Mouse (Mus musculus): ENCODE measurements at regions not wholly inside any gene's neighbourhood (a gene's known extent, or its start where the extent isn't known, plus 50 kb on each side); places are given as distances from the start of the nearest gene placed in this dataset.

DNA sequence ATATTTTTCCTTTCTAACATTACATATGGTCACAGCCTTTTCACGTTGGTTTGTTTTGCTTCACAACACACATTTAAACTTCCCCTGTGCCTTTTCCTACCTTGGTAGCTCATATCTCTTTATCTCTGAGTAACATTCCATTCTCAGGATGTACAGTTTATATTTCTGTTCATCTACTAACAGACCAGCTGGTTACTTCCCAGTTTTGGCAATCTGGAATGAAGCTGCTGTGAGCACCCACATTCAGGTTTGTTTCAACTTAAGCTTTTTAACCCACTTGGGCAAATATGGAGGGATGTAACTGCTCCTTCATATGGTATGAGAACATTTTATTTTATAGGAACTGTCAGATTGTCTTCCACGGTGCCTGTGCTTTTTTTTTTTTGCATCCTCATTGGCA is 403.2 kb downstream of the Gm826 start:
- no peak for TF ChIP-seq POLR2A (IDR thresholded peaks at IDR 0.05; ENCODE audit: borderline replicate concordance, extremely low read depth, low read depth, low read length)
- no peak for TF ChIP-seq CTCF (IDR thresholded peaks at IDR 0.05; ENCODE audit: insufficient read depth, low read length)
- no peak overlapping the region for H3K4me3 ChIP-seq (replicated peaks; ENCODE audit: extremely low read depth, low read depth, low read length)
- no peaks in the 10 kb centered on the region for H3K4me1 ChIP-seq (ENCODE audit: control insufficient read depth, insufficient read depth, low read length)
- 60% methylated on average over 2 of the region's 2 CpGs for WGBS
- DNase-seq, result no peak

DNA sequence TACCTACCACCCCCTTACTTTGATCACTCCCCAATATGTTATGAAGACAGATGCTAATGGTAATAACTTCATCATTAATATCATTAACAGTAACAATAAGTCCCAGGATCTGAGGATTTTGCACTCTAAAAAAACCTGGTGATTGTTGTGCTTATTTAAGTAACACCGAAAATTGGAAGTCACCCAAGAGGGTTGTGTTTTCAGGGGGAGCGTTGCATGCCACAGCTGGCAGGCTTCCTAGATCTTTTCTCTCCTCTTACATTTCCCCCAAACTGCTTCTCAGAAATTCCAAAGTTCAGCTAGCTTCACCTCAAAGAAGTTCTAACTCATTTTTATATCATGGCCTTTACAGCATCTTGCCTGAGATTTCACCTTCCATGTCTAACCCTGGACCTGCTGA is 444.3 kb downstream of the Gm826 start:
- WGBS, result 40% methylated on average over 2 of the region's 2 CpGs
- H3K4me1 ChIP-seq (ENCODE audit: control insufficient read depth, insufficient read depth, low read length), result no peaks in the 10 kb centered on the region

GRCm38 (mm10) chr2:159884773-159885459 is 449.0 kb downstream of the Gm826 start:
- TF ChIP-seq CTCF (IDR thresholded peaks at IDR 0.05; ENCODE audit: insufficient read depth, low read length) (no peak), POLR2A (IDR thresholded peaks at IDR 0.05; ENCODE audit: borderline replicate concordance, extremely low read depth, low read depth, low read length) (no peak)
- H3K4me1 ChIP-seq (ENCODE audit: control insufficient read depth, insufficient read depth, low read length), result no peaks in the 10 kb centered on the region
- DNase-seq, result no peak
- WGBS, result 68% methylated on average over 6 of the region's 6 CpGs
- H3K4me3 ChIP-seq (replicated peaks; ENCODE audit: extremely low read depth, low read depth, low read length), result no peak overlapping the region

More for the DNA sequence above, 444.3 kb downstream of the Gm826 start:
- no peak for DNase-seq
- no peak overlapping the region for H3K4me3 ChIP-seq (replicated peaks; ENCODE audit: extremely low read depth, low read depth, low read length)
- TF ChIP-seq POLR2A (IDR thresholded peaks at IDR 0.05; ENCODE audit: borderline replicate concordance, extremely low read depth, low read depth, low read length) (no peak), CTCF (IDR thresholded peaks at IDR 0.05; ENCODE audit: insufficient read depth, low read length) (no peak)

DNA sequence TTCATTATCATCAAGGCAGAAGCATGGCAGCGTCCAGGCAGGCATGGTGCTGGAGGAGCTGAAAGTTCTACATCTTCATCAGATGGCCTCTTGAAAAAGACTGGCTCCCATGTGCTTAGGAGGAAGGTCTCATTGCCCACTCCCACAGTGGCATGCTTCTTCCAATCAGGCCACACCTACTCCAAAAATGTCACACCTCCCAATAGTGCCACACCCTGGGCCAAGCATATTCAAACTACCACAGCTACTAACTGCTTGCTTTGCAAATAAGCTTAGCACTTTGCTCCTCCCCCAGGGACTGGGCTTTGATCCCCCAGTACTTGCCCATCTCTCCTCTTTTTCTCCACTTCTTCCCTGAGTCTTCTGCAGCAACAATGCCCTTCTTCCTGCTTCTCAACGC is 467.0 kb downstream of the Gm826 start:
- WGBS, result 52% methylated on average over 2 of the region's 2 CpGs
- TF ChIP-seq CTCF (IDR thresholded peaks at IDR 0.05; ENCODE audit: insufficient read depth, low read length) (no peak), POLR2A (IDR thresholded peaks at IDR 0.05; ENCODE audit: borderline replicate concordance, extremely low read depth, low read depth, low read length) (no peak)
- Histone ChIP-seq H3K4me1 (ENCODE audit: control insufficient read depth, insufficient read depth, low read length) (no peaks in the 10 kb centered on the region), H3K4me3 (replicated peaks; ENCODE audit: extremely low read depth, low read depth, low read length) (no peak overlapping the region)
- no peak for DNase-seq

GRCm38 (mm10) chr2:159866391-159866790 is 467.6 kb downstream of the Gm826 start:
- no peaks in the 10 kb centered on the region for H3K4me1 ChIP-seq (ENCODE audit: control insufficient read depth, insufficient read depth, low read length)
- no peak for DNase-seq
- WGBS, result 70% methylated on average over 1 of the region's 1 CpGs
- H3K4me3 ChIP-seq (replicated peaks; ENCODE audit: extremely low read depth, low read depth, low read length), result no peak overlapping the region
- TF ChIP-seq CTCF (IDR thresholded peaks at IDR 0.05; ENCODE audit: insufficient read depth, low read length) (no peak), POLR2A (IDR thresholded peaks at IDR 0.05; ENCODE audit: borderline replicate concordance, extremely low read depth, low read depth, low read length) (no peak)

- Histone ChIP-seq H3K4me3 (replicated peaks; ENCODE audit: extremely low read depth, low read depth, low read length) (no peak overlapping the region), H3K4me1 (ENCODE audit: control insufficient read depth, insufficient read depth, low read length) (no peaks in the 10 kb centered on the region)
- TF ChIP-seq POLR2A (IDR thresholded peaks at IDR 0.05; ENCODE audit: borderline replicate concordance, extremely low read depth, low read depth, low read length) (no peak), CTCF (IDR thresholded peaks at IDR 0.05; ENCODE audit: insufficient read depth, low read length) (no peak)
- no peak for DNase-seq
- WGBS, result 18% methylated on average over 1 of the region's 1 CpGs
These were observed 470.8 kb downstream of the Gm826 start for GRCm38 (mm10) chr2:159863185-159863584.

DNA sequence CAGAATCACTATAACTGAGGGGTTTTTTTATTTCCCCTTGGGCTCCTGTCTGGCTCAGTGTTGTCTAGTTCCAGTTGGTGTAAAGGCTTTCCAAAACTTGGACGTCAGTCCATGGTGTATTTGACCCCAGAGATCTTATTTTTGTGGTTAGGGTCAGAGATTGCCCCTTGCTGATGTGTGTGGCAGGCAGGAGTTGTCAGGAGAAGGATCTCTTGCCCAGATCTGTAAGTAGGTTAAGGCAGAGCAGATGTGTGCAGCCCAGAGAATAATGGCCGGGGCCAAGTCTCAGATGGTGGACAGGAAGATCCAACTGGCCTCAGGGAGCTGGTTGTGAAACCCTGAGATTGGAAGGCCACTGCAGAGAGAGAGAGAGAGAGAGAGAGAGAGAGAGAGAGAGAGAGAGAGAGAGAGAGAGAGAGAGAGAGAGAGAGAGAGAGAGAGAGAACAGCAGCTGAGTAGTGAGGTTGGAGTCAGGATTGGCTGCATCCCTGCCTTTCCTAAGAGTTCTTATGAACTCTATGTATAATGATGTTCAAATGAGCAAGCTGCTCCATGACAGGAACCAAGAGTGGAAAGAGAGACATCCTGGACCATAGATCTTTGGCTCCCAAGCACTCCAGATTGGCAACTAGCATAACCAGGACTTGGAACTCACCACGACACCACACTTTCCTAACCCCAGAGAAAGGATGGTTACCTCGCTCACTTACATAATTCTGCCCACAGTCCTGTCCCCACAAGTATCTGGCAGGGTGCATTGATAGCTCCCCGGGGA is 479.9 kb downstream of the Gm826 start:
- DNase-seq, result peak; percentile 4
- TF ChIP-seq CTCF (IDR thresholded peaks at IDR 0.05; ENCODE audit: insufficient read depth, low read length) (no peak), POLR2A (IDR thresholded peaks at IDR 0.05; ENCODE audit: borderline replicate concordance, extremely low read depth, low read depth, low read length) (no peak)
- 71% methylated on average over 5 of the region's 5 CpGs for WGBS

GRCm38 (mm10) chr2:159852959-159853358 is 481.0 kb downstream of the Gm826 start:
- WGBS, result 84% methylated on average over 4 of the region's 4 CpGs
- H3K4me3 ChIP-seq (replicated peaks; ENCODE audit: extremely low read depth, low read depth, low read length), result no peak overlapping the region
- H3K4me1 ChIP-seq (ENCODE audit: control insufficient read depth, insufficient read depth, low read length), result no peaks in the 10 kb centered on the region
- TF ChIP-seq CTCF (IDR thresholded peaks at IDR 0.05; ENCODE audit: insufficient read depth, low read length) (no peak), POLR2A (IDR thresholded peaks at IDR 0.05; ENCODE audit: borderline replicate concordance, extremely low read depth, low read depth, low read length) (no peak)
- no peak for DNase-seq

More for the DNA sequence above, 479.9 kb downstream of the Gm826 start:
- no peaks in the 10 kb centered on the region for H3K4me1 ChIP-seq (ENCODE audit: control insufficient read depth, insufficient read depth, low read length)
- H3K4me3 ChIP-seq (replicated peaks; ENCODE audit: extremely low read depth, low read depth, low read length), result no peak overlapping the region

GRCm38 (mm10) chr2:159832488-159833113 is 501.4 kb downstream of the Gm826 start:
- no peak for TF ChIP-seq POLR2A (IDR thresholded peaks at IDR 0.05; ENCODE audit: borderline replicate concordance, extremely low read depth, low read depth, low read length)
- no peak for TF ChIP-seq CTCF (IDR thresholded peaks at IDR 0.05; ENCODE audit: insufficient read depth, low read length)
- DNase-seq, result no peak
- 57% methylated on average over 7 of the region's 7 CpGs for WGBS
- Histone ChIP-seq H3K4me1 (ENCODE audit: control insufficient read depth, insufficient read depth, low read length) (no peaks in the 10 kb centered on the region), H3K4me3 (replicated peaks; ENCODE audit: extremely low read depth, low read depth, low read length) (no peak overlapping the region)

Data from lung, adult 2 months (tissue).